Mouse (Mus musculus) gastrocnemius, postnatal 14 days (tissue): ENCODE data around the gene Tspan15. TPM values are rescaled to one million over a fixed set of nuclear protein-coding genes. Genes with fewer than 3 reads are reported as not detected.

Source experiments
- DNase-seq: peaks from one replicate; pipeline ENCODE4 v3.0.0; 2021; ENCODE audit warnings: mixed read lengths
- intact Hi-C: fragments of 180-260 bp; cut with DNase I; formaldehyde crosslinking; loops from one replicate; pipeline ENCODE4 v1.15.1; 2025; ENCODE audit warnings: low total_unique reads
- microRNA-seq, 2 experiments: library from miRNA; unstranded; fragments of <30 nt; microRNA quantifications; one replicate each; pipeline ENCODE4 v1.2.0; 2021
- total RNA-seq, 2 experiments: library from RNA; stranded (reverse); gene quantifications; 2 replicates each; pipeline ENCODE4 v1.2.3; 2021

Gene Tspan15
- total RNA-seq, 2 experiments from 2014 or later = 11.4 TPM

DNA sequence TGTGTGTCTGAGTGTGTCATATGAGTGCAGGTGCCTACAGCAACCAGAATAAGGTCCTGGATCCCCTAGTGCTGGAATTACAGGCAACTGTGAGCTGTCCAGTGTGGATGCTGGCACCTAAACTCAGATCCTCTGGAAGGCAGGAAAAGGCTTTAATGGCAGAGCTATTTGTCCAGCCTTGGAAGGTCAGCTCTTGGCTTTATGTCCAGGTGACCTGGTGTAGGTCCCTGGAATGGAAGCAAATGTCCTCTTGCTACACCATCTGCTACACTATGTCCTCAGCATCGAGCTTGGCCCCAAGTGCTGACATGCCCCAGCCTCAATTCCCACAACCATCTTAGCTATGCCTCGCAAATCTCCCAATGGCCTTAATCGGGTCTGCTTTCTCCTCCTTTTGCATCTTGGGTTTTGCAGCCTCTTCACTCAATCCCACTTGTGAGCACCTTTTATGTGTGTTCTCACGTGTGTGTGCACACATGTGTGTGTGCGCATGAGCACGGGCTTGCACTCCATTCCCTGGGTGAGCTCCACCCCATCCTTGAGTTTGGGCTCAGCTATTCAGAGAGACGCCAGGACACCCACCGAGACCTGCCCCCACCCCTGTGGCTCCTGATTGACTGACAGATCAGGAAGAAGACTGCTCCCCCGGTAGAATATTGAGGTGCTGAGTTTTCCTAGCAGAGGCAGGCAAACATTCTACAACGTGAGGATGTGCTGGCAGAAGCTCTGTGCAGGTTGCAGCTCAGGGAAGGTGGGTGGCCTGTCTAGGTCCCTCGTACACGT is 83.4 kb downstream of the Tspan15 start:
- DNase-seq = no peak
- intact Hi-C loops = no loop called here

DNA sequence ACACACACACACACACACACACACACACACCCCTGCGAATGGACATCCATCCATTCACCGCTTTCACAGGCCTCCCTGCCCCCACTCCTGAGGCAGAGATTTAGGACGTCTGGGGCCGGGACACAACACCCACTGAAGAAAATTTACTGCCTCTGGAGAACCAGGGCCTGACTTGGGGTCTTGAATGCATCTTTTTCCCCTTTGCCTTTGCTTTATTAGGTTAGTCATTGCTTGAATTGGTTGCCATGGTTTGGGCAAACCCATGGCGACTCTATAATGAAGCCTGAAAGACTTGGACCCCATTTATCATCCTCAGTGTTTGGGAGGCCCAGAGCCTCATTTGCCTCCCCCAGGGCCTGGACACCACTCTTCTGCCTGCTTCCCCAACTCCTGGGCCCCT is 85.1 kb downstream of the Tspan15 start:
- no peak for DNase-seq
- intact Hi-C loops = no loop called here

DNA sequence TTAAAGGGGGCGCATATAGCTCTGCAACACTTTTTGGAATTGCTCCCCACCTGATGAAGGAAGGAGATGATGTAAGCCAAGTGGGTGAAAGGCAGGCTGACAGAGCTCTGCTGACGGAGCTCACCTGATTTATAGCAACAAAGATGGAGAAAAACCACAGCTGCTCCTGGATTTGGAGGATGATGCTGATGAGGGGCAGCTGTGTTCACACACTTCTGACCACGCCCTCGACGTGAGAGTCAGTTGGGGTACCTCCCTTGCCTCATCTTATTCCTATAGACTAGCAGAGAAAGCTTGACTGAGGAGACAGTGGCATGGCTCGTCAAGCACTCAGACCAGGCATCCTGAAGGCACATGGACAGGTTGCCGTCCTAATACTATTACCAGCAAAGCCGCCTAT is 87.2 kb downstream of the Tspan15 start, which contains the start of gene Fam241b:
Fam241b (minus strand) TSS at position 101 of the 400 bp plus-strand sequence.
- intact Hi-C loops = no loop called here
- DNase-seq = no peak

DNA sequence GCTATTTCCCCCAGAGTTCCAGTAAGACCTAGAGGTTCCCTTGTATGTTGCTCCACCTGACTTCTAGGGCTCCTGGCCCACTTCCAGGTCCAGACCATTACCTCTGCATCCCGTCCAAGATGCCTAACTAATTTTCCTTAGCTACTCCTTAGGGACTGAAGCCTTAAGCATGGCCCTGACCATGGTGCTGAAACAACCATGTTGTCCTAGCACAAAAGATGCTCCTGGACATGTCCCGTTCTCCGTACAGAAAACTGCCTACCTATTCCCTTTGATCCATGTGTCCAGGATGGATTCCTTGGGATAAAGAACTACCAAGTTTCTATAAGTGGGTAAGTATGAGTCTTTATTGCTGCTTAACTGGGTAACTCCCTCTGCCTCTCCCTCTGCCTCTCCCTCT is 93.0 kb downstream of the Tspan15 start:
- intact Hi-C loops = no loop called here
- no peak for DNase-seq

DNA sequence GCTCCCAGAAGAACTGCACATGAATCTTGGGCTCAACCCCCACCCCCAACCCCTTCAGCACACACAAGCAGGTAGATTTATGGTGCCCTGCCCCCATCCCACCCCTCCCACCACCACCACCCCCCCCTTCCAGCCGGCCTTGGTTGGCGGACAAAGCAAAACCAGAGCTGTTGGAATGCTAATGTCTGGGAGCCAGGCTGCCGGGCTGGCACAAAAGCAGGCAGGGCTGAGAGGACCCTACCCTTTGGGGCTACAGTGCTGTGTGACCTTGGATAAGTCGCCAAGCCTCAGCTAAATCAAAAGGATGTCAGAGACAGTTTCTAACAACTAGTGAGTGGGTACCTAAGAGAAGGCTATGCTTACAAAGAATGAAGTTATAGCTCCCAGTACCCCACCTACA is 93.9 kb downstream of the Tspan15 start:
- intact Hi-C loops = no loop called here

DNA sequence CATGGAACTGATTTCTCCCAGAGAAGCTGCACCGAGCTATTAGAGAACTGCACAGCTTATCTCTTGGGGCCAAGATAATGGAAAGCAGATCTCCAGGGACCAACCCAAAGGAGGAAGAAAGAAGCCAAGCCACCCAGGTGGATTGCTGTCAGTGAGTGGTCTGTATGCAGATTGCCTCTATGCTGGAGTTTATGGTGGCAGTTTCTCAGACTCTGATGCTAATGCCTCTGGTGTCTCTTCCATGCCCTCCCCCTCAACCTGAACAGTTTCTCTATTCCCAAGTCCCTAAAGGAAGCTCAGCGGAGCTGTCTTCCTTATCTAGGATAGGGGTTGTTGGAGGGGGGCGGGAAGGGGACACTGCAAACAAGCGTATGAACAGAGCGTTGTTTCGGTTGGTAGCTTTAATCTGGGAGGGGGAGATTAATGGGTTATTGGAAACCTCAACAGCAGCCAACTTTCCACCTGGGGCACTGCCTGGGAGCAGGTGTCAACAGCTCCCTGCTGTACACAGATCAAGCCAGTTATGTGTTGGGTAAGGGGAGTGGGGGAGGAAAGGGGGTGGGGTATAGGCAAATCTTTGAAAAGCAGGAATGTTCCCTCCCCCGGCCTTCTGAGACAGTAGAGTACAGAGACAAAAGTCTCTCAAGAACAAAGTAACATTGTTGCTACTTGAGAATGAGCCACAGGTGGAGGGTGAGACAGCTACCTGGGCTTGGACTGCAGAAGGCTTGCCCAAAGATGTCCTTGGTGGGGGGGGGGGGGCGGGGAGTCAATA is 95.2 kb downstream of the Tspan15 start:
- DNase-seq = no peak
- intact Hi-C loops = no loop called here

More for the DNA sequence above, 93.9 kb downstream of the Tspan15 start:
- no peak for DNase-seq

Small RNAs within 50 kb of the gene (microRNA-seq; reads per million reads assigned to microRNA genes)
- gene Mir7662 = 0.32 to 0.50 reads per million in 2 experiments

Other genes starting within 250 kb of the Tspan15 start
- not detected for gene Neurog3, start 98.2 kb downstream of the Tspan15 start, total RNA-seq
- gene Fam241b, start 87.3 kb downstream of the Tspan15 start, total RNA-seq = 1 to 10 TPM in 1 of 2 experiments, under 1 TPM in 1; 0.38 to 1.4 TPM
- not detected for gene Tacr2, start 21.2 kb upstream of the Tspan15 start, total RNA-seq
- 10 to 100 TPM; 12.6 to 16.3 TPM for gene Hk1, start 148.7 kb upstream of the Tspan15 start, total RNA-seq
- under 1 TPM; 0.09 to 0.14 TPM for gene Hkdc1, start 191.2 kb upstream of the Tspan15 start, total RNA-seq
- gene 4930507D05Rik, start 218.2 kb upstream of the Tspan15 start, total RNA-seq = under 1 TPM; 0.16 to 0.23 TPM
- 10 to 100 TPM; 16.3 to 17.6 TPM for gene Supv3l1, start 218.5 kb upstream of the Tspan15 start, total RNA-seq